Mouse (Mus musculus) forebrain, embryonic 13.5 days (tissue): ENCODE measurements around the gene Fat3. TPM values are rescaled to one million over a fixed set of nuclear protein-coding genes. Genes with fewer than 3 reads are reported as not detected.

Experiments used
- ATAC-seq: fragments of 200-750 bp; cut with Nextera tagmentation; 2 replicates; pipeline ENCODE4 v1.8.0; 2017
- H3K27ac ChIP-seq: fragments of 300-500 bp; sonication (generic); 2 replicates; pipeline ENCODE4 v1.5.1; 2015; ENCODE audit warnings: inconsistent platforms, mild to moderate bottlenecking, moderate library complexity
- H3K27me3 ChIP-seq: fragments of 300-500 bp; sonication (generic); 2 replicates; pipeline ENCODE4 v1.6.1; 2015; ENCODE audit warnings: mild to moderate bottlenecking, inconsistent platforms
- H3K36me3 ChIP-seq: fragments of 300-500 bp; sonication (generic); 2 replicates; pipeline ENCODE4 v1.6.1; 2015; ENCODE audit warnings: mild to moderate bottlenecking, inconsistent platforms; ENCODE audit not compliant: poor library complexity, severe bottlenecking
- H3K4me1 ChIP-seq: fragments of 300-500 bp; sonication (generic); 2 replicates; pipeline ENCODE4 v1.6.1; 2015; ENCODE audit warnings: inconsistent platforms
- H3K4me2 ChIP-seq: fragments of 300-500 bp; sonication (generic); 2 replicates; pipeline ENCODE4 v1.6.1; 2015; ENCODE audit warnings: inconsistent platforms, mild to moderate bottlenecking, moderate library complexity
- H3K4me3 ChIP-seq: fragments of 300-500 bp; sonication (generic); 2 replicates; pipeline ENCODE4 v1.5.1; 2015; ENCODE audit warnings: mild to moderate bottlenecking, inconsistent platforms
- H3K9ac ChIP-seq: fragments of 300-500 bp; sonication (generic); 2 replicates; pipeline ENCODE4 v1.6.1; 2015; ENCODE audit warnings: mild to moderate bottlenecking, inconsistent platforms
- H3K9me3 ChIP-seq: fragments of 300-500 bp; sonication (generic); replicated peaks from 2 replicates; pipeline ENCODE4 v1.6.1; 2016; ENCODE audit warnings: inconsistent platforms
- WGBS: fragments of 180-500 bp; shearing (Covaris S2); methylation state at CpG from one replicate; pipeline ENCODE4 v1.1.7; 2015; 5-methylcytosine and 5-hydroxymethylcytosine counted together
- polyA plus RNA-seq: library from polyadenylated mRNA; unstranded; fragments of >200 nt; fragmentation: Nextera tagmentation; extraction: Ambion mirVana; gene quantifications from 2 replicates; pipeline ENCODE4 v1.2.1, GENCODE M21; 2015

Fat3 gene
- polyA plus RNA-seq, 1 experiment from 2014 or later, result 10.3 TPM

DNA sequence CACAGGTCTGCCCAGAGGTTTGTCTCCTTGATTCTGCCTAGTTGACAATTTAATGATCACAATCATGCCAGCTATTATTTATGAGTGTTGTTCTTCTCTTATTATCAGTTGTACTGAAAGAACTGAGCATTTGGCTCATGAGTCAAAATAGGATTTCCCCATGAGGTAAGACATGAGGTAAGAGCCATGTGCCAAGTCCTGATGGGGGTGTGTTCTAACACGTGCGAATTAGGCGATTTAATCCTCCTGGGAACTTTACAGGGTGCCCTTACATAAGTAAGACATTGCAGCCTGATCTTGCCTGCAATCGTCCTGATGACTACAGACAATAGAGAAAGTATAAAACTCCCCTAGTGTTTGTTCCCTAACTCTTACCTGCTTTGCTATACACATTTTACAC is 631.6 kb downstream of the Fat3 start:
- Histone ChIP-seq H3K9me3 (no peaks in the 10 kb centered on the region), H3K27me3 (0 out of 2 replicates have a peak, but pooled peaks cover 3% of the 10 kb centered on the region), H3K4me1 (peaks cover 6% of the 10 kb centered on the region), H3K27ac (no peak overlapping the region), H3K4me2 (no peak overlapping the region), H3K36me3 (no peaks in the 10 kb centered on the region), H3K4me3 (no peak overlapping the region), H3K9ac (no peak overlapping the region)
- WGBS, result 53% methylated on average over 4 of the region's 4 CpGs
- no peak for ATAC-seq

GRCm38 (mm10) chr9:15866280-15867072 is 634.6 kb downstream of the Fat3 start:
- Histone ChIP-seq H3K36me3 (no peaks in the 10 kb centered on the region), H3K9me3 (no peaks in the 10 kb centered on the region), H3K27ac (no peak overlapping the region), H3K4me2 (no peak overlapping the region), H3K9ac (no peak overlapping the region), H3K4me1 (peaks cover 6% of the 10 kb centered on the region), H3K4me3 (no peak overlapping the region), H3K27me3 (no peaks in the 10 kb centered on the region)
- 62% methylated on average over 10 of the region's 10 CpGs for WGBS
- 0 out of 2 replicates have a peak, but pooled peaks have one; percentile 19 for ATAC-seq

GRCm38 (mm10) chr9:15861402-15861801 is 639.7 kb downstream of the Fat3 start:
- Histone ChIP-seq H3K36me3 (no peaks in the 10 kb centered on the region), H3K9ac (no peak overlapping the region), H3K27ac (no peak overlapping the region), H3K4me3 (no peak overlapping the region), H3K4me1 (peaks cover 3% of the 10 kb centered on the region), H3K4me2 (no peak overlapping the region), H3K9me3 (no peaks in the 10 kb centered on the region), H3K27me3 (no peaks in the 10 kb centered on the region)
- no peak for ATAC-seq
- WGBS, result 71% methylated on average over 5 of the region's 5 CpGs
